Mouse (Mus musculus): ENCODE measurements around the gene Daglb. TPM values are rescaled to one million over a fixed set of nuclear protein-coding genes. Genes with fewer than 3 reads are reported as not detected.
A peak's percentile ranks its signal among the peaks of the same experiment; 100 is the strongest.
"Not testable (repeated sequence)": the region's sequence is repeated elsewhere in the genome, so short reads cannot be mapped to it uniquely, and the experiment has no call there.

Gene Daglb
- polyA plus RNA-seq, 1 experiment from 2014 or later, result 14.2 TPM

GRCm38 (mm10) chr5:143530715-143531114 lies 66.3 kb downstream of the Daglb start:
- no peak for DNase-seq (ENCODE audit: extremely low spot score, low spot score)
- 0 out of 2 replicates have a peak, but pooled peaks cover 2% of the 10 kb centered on the region for H3K36me3 ChIP-seq (replicated peaks)
- peaks cover 19% of the 10 kb centered on the region for H3K4me1 ChIP-seq
- no peaks in the 10 kb centered on the region for H3K27me3 ChIP-seq (ENCODE audit: poor library complexity, severe bottlenecking)
- no peak overlapping the region for H3K4me3 ChIP-seq
- no peaks in the 10 kb centered on the region for H3K9me3 ChIP-seq
- no peak overlapping the region for H3K27ac ChIP-seq
- 67% methylated on average over 7 of the region's 7 CpGs for WGBS

DNA sequence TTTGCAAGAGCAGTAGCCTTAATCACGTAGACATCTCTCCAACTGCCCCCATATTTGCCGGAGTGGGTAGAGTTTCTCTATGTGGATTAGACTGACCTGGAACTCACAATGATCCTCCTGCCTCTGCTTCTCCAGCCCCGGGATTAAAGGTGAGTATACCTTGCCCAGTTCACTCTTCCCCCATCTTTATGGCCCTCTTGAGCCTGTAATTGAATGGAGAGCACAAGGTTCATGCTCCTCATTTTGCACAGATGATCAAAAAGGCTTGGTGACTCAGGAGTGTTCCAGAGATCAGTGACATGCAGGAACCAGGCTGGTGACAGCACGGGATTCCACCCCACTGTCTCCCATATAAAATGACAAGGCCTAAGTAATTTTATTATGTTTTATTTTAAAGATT lies 70.5 kb downstream of the Daglb start:
- no peak overlapping the region for H3K4me3 ChIP-seq
- no peaks in the 10 kb centered on the region for H3K36me3 ChIP-seq (replicated peaks)
- H3K9me3 ChIP-seq, result no peaks in the 10 kb centered on the region
- H3K4me1 ChIP-seq, result no peaks in the 10 kb centered on the region
- no peaks in the 10 kb centered on the region for H3K27me3 ChIP-seq (ENCODE audit: poor library complexity, severe bottlenecking)
- H3K27ac ChIP-seq, result no peak overlapping the region
- WGBS, result 92% methylated on average over 4 of the region's 4 CpGs
- DNase-seq (ENCODE audit: extremely low spot score, low spot score), result no peak

DNA sequence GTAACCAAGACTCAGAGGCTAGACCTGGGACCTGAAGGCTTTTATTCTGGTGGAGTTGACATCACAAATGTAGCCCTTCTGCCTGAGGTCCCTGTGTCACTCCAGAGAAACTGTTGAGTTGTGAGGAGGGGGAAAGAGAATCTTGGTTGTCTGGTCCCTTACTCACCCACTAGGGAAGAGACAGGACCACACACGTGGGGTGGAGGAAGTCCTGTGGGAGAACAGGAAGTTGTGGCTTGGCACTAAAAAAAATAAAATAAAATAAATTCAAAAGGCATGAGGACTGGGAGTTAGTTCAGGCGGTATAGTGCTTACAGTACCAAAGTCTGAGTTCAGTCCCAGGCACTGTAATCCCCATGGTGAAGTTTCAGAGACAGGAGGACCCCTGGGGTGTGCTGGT lies 72.6 kb downstream of the Daglb start:
- H3K27me3 ChIP-seq (ENCODE audit: poor library complexity, severe bottlenecking), result no peaks in the 10 kb centered on the region
- no peak overlapping the region for H3K27ac ChIP-seq
- H3K36me3 ChIP-seq (replicated peaks), result no peaks in the 10 kb centered on the region
- no peak for DNase-seq (ENCODE audit: extremely low spot score, low spot score)
- no peaks in the 10 kb centered on the region for H3K9me3 ChIP-seq
- H3K4me3 ChIP-seq, result no peak overlapping the region
- no peaks in the 10 kb centered on the region for H3K4me1 ChIP-seq
- 46% methylated on average over 2 of the region's 2 CpGs for WGBS

- Histone ChIP-seq H3K27ac (no peak overlapping the region), H3K36me3 (replicated peaks) (no peaks in the 10 kb centered on the region), H3K4me1 (no peaks in the 10 kb centered on the region), H3K9me3 (no peaks in the 10 kb centered on the region), H3K4me3 (no peak overlapping the region), H3K27me3 (ENCODE audit: poor library complexity, severe bottlenecking) (no peaks in the 10 kb centered on the region)
- DNase-seq (ENCODE audit: extremely low spot score, low spot score), result no peak
- 89% methylated on average over 8 of the region's 8 CpGs for WGBS
Measured at GRCm38 (mm10) chr5:143539111-143539510, 74.7 kb downstream of the Daglb start.

DNA sequence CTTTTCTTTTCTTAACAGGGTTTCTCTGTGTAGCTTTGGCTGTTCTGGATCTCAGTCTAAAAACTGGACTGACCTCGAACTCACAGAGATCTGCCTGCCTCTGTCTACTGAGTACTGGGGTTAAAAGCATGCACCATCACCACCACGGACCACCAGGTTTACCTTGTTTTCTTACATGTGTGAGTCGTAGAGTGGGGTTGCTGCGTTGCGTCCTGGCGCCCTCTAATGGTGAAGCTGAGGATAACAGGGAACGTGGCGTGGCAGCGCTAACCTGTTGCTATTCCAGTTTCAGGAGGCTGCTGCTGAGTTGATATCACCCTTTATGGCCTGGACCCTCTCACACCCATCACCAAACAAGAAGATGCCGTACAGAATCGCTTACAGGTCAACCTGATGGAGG lies 83.0 kb downstream of the Daglb start:
- Histone ChIP-seq H3K27me3 (ENCODE audit: poor library complexity, severe bottlenecking) (no peaks in the 10 kb centered on the region), H3K9me3 (no peaks in the 10 kb centered on the region), H3K27ac (no peak overlapping the region), H3K4me3 (no peak overlapping the region), H3K4me1 (peaks cover 31% of the 10 kb centered on the region), H3K36me3 (replicated peaks) (peaks cover 12% of the 10 kb centered on the region)
- 10% methylated on average over 11 of the region's 11 CpGs for WGBS
- peak; percentile 78 for DNase-seq (ENCODE audit: extremely low spot score, low spot score)

- DNase-seq (ENCODE audit: extremely low spot score, low spot score), result no peak
- peak overlapping the region; percentile 91 for H3K27ac ChIP-seq
- no peaks in the 10 kb centered on the region for H3K27me3 ChIP-seq (ENCODE audit: poor library complexity, severe bottlenecking)
- 65% methylated on average over 10 of the region's 10 CpGs for WGBS
- H3K4me1 ChIP-seq, result peaks cover 31% of the 10 kb centered on the region
- H3K36me3 ChIP-seq (replicated peaks), result peaks cover 16% of the 10 kb centered on the region
- peak overlapping the region; percentile 63 for H3K4me3 ChIP-seq
- H3K9me3 ChIP-seq, result no peaks in the 10 kb centered on the region
Measured at GRCm38 (mm10) chr5:143547866-143548265, 83.5 kb downstream of the Daglb start.

- peaks cover 31% of the 10 kb centered on the region for H3K4me1 ChIP-seq
- under 1% methylated on average over 37 of the region's 37 CpGs for WGBS
- DNase-seq (ENCODE audit: extremely low spot score, low spot score), result peak; percentile 98
- no peaks in the 10 kb centered on the region for H3K9me3 ChIP-seq
- H3K27me3 ChIP-seq (ENCODE audit: poor library complexity, severe bottlenecking), result no peaks in the 10 kb centered on the region
- H3K27ac ChIP-seq, result peak overlapping the region; percentile 91
- H3K4me3 ChIP-seq, result peak overlapping the region; percentile 63
- H3K36me3 ChIP-seq (replicated peaks), result peaks cover 16% of the 10 kb centered on the region
Measured at GRCm38 (mm10) chr5:143548401-143548846, 84.0 kb downstream of the Daglb start.

GRCm38 (mm10) chr5:143548922-143549321 lies 84.5 kb downstream of the Daglb start:
- Histone ChIP-seq H3K4me1 (peaks cover 31% of the 10 kb centered on the region), H3K27ac (peak overlapping the region; percentile 91), H3K36me3 (replicated peaks) (peaks cover 18% of the 10 kb centered on the region), H3K4me3 (peak overlapping the region; percentile 63)
- DNase-seq (ENCODE audit: extremely low spot score, low spot score), result peak; percentile 23
- not testable (repeated sequence) for H3K9me3 ChIP-seq; H3K27me3 ChIP-seq (ENCODE audit: poor library complexity, severe bottlenecking)
- under 1% methylated on average over 24 of the region's 28 CpGs for WGBS

DNA sequence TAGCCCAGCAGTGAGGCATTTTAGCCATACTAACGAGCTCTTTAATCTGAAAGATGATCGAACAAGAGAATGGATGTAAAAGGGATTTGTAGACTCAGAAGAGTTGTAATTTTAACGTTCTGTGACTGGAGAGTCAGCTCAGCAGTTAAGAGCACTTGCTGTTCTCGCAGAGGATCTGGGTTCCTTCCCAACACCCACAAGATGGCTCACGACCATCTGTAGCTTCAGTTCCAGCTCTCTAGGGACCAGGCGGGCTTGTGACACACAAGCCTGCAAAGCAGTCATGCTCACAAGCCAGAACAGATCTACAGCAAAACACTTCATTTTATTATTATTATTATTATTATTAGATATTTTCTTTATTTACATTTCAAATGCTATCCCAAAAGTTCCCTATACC lies 88.5 kb downstream of the Daglb start:
- 69% methylated on average over 6 of the region's 6 CpGs for WGBS
- Histone ChIP-seq H3K36me3 (replicated peaks) (peaks cover 39% of the 10 kb centered on the region), H3K27ac (no peak overlapping the region), H3K27me3 (ENCODE audit: poor library complexity, severe bottlenecking) (no peaks in the 10 kb centered on the region), H3K4me1 (peaks cover 25% of the 10 kb centered on the region), H3K9me3 (no peaks in the 10 kb centered on the region), H3K4me3 (no peak overlapping the region)
- DNase-seq (ENCODE audit: extremely low spot score, low spot score), result no peak

DNA sequence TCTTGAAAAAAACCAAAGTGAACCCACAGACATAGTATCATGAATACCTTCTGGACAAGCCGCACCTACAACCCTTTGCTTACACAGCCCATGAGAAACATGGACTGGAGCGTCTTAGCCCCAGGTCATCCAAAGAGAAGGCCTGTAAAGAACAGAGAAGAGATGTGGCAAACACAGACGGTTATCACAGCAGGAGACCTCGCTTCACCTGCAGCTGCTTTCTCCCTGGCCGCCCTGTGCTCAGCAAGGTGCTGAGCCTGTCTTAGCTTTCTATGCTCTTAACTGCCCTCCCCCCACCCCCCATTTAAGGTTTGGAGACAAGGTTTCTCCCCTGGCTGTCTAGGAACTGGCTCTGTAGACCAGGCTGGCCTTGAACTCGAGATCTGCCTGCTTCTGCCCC lies 90.8 kb downstream of the Daglb start:
- WGBS, result 75% methylated on average over 6 of the region's 6 CpGs
- Histone ChIP-seq H3K27ac (no peak overlapping the region), H3K36me3 (replicated peaks) (peaks cover 39% of the 10 kb centered on the region), H3K9me3 (no peaks in the 10 kb centered on the region), H3K4me3 (no peak overlapping the region), H3K4me1 (peaks cover 5% of the 10 kb centered on the region), H3K27me3 (ENCODE audit: poor library complexity, severe bottlenecking) (no peaks in the 10 kb centered on the region)
- no peak for DNase-seq (ENCODE audit: extremely low spot score, low spot score)

Other genes with a start within 250 kb of the Daglb start
- gene Spdye4a, start 237.7 kb upstream of the Daglb start, polyA plus RNA-seq (2016; fragmentation: Nextera tagmentation; extraction: Ambion mirVana), result not detected in 2 replicates
- gene Zfp12, start 229.4 kb upstream of the Daglb start, polyA plus RNA-seq (2016; fragmentation: Nextera tagmentation; extraction: Ambion mirVana), result 19.7 and 24.1 TPM in 2 replicates
- gene Zfp316, start 194.6 kb upstream of the Daglb start, polyA plus RNA-seq (2016; fragmentation: Nextera tagmentation; extraction: Ambion mirVana), result 3.1 and 3.4 TPM in 2 replicates
- gene Zfp853, start 171.0 kb upstream of the Daglb start, polyA plus RNA-seq (2016; fragmentation: Nextera tagmentation; extraction: Ambion mirVana), result not detected in 2 replicates
- 64.0 and 68.4 TPM in 2 replicates for gene E130309D02Rik, start 149.2 kb upstream of the Daglb start, polyA plus RNA-seq (2016; fragmentation: Nextera tagmentation; extraction: Ambion mirVana)
- gene Zdhhc4, start 135.3 kb upstream of the Daglb start, polyA plus RNA-seq (2016; fragmentation: Nextera tagmentation; extraction: Ambion mirVana), result 70.2 and 70.9 TPM in 2 replicates
- gene Grid2ip, start 107.2 kb upstream of the Daglb start, polyA plus RNA-seq (2016; fragmentation: Nextera tagmentation; extraction: Ambion mirVana), result 0.19 and 0.37 TPM in 2 replicates
- 200 and 201 TPM in 2 replicates for gene Kdelr2, start 60.7 kb upstream of the Daglb start, polyA plus RNA-seq (2016; fragmentation: Nextera tagmentation; extraction: Ambion mirVana)
- 346 and 370 TPM in 2 replicates for gene Rac1, start 63.5 kb downstream of the Daglb start, polyA plus RNA-seq (2016; fragmentation: Nextera tagmentation; extraction: Ambion mirVana)
- gene Cyth3, start 157.9 kb downstream of the Daglb start, polyA plus RNA-seq (2016; fragmentation: Nextera tagmentation; extraction: Ambion mirVana), result 31.2 and 31.6 TPM in 2 replicates